Mouse (Mus musculus) liver, embryonic 15.5 days (tissue): ENCODE data around the gene Abcc6. TPM values are rescaled to one million over a fixed set of nuclear protein-coding genes. Genes with fewer than 3 reads are reported as not detected.

ENCODE experiments used
- ATAC-seq: fragments of 200-750 bp; cut with Nextera tagmentation; 2 replicates; pipeline ENCODE4 v1.8.0; 2017; ENCODE audit warnings: moderate number of reproducible peaks, mild to moderate bottlenecking, moderate library complexity; ENCODE audit not compliant: insufficient read depth
- H3K27ac ChIP-seq: fragments of 300-500 bp; sonication (generic); replicated peaks from 2 replicates; pipeline ENCODE4 v1.5.1; 2015; ENCODE audit warnings: mild to moderate bottlenecking, inconsistent platforms
- H3K27me3 ChIP-seq: fragments of 300-500 bp; sonication (generic); 2 replicates; pipeline ENCODE4 v1.6.1; 2015; ENCODE audit warnings: mild to moderate bottlenecking, inconsistent platforms
- H3K36me3 ChIP-seq: fragments of 300-500 bp; sonication (generic); replicated peaks from 2 replicates; pipeline ENCODE4 v1.6.1; 2015; ENCODE audit warnings: moderate library complexity, mild to moderate bottlenecking, inconsistent platforms
- H3K4me1 ChIP-seq: fragments of 300-500 bp; sonication (generic); replicated peaks from 2 replicates; pipeline ENCODE4 v1.6.1; 2015; ENCODE audit warnings: inconsistent platforms
- H3K4me2 ChIP-seq: fragments of 300-500 bp; sonication (generic); 2 replicates; pipeline ENCODE4 v1.6.1; 2015; ENCODE audit warnings: moderate library complexity, mild to moderate bottlenecking, inconsistent platforms
- H3K4me3 ChIP-seq: fragments of 300-500 bp; sonication (generic); replicated peaks from 2 replicates; pipeline ENCODE4 v1.5.1; 2015; ENCODE audit warnings: mild to moderate bottlenecking, inconsistent platforms
- H3K9ac ChIP-seq: fragments of 300-500 bp; sonication (generic); 2 replicates; pipeline ENCODE4 v1.6.1; 2015; ENCODE audit warnings: moderate library complexity, mild to moderate bottlenecking, inconsistent platforms
- H3K9me3 ChIP-seq: fragments of 300-500 bp; sonication (generic); replicated peaks from 2 replicates; pipeline ENCODE4 v1.6.1; 2016; ENCODE audit warnings: inconsistent platforms
- WGBS: fragments of 180-500 bp; shearing (Covaris S2); methylation state at CpG from one replicate; pipeline ENCODE4 v1.1.7; 2015; ENCODE audit warnings: mixed read lengths; ENCODE audit not compliant: insufficient replicate concordance; 5-methylcytosine and 5-hydroxymethylcytosine counted together
- polyA plus RNA-seq: library from polyadenylated mRNA; unstranded; fragments of >200 nt; fragmentation: Nextera tagmentation; extraction: Ambion mirVana; gene quantifications from 2 replicates; pipeline ENCODE4 v1.2.1, GENCODE M21; 2015

The Abcc6 gene
- 11.4 and 16.7 TPM in 2 replicates for polyA plus RNA-seq

DNA sequence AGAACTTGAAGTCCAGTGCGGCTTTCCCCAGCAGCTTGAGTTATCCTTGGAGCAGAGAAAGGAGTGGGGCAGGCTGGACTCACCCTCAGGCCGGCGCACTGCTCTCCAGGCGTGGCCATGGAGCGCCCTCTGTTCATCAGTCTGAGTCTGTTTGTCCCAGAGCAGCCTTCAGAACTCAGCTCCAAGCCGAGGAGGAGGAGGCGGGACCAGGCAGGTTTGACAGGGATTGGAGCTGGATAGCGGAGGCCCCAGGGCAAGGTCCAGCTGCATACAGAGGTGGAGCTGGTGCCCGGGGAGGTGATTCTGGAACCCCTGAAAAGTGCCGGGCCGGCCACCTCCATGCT is at the start of gene Abcc6:
TSS of gene Abcc6 (minus strand) at position 158 of the 344 bp plus-strand sequence.
- 29% methylated on average over 11 of the region's 11 CpGs for WGBS
- Histone ChIP-seq H3K9ac (no peak within 1 kb of the TSS), H3K27ac (peak within 1 kb of the TSS; percentile 83)

DNA sequence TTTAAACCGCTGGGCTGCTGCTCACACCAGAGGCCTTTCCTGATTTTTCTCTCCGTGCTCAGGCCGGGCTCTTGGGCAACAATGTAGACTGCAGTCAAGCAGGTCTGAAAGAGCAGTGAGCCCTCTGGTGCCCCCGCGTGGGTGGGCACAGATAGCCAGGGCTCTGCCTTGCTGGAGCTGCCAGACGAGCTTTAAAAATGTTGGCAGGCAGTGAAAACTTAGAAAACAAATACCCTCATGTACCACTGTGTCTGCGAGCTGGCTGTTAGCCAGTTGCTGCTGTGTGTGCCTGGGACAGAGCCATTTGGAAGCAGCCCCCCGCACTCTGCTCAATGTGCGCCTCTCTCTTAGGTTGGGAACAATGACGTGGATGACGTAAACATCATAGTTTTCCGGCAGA is 47.6 kb upstream of the Abcc6 start:
- H3K4me1 ChIP-seq: no peaks in the 10 kb centered on the region
- H3K36me3 ChIP-seq: peaks cover 79% of the 10 kb centered on the region
- WGBS: 75% methylated on average over 12 of the region's 12 CpGs
- H3K9ac ChIP-seq: no peak overlapping the region
- H3K27ac ChIP-seq: no peak overlapping the region
- H3K4me2 ChIP-seq: no peak overlapping the region
- H3K4me3 ChIP-seq: no peak overlapping the region
- H3K27me3 ChIP-seq: no peaks in the 10 kb centered on the region
- H3K9me3 ChIP-seq: no peaks in the 10 kb centered on the region
- ATAC-seq: no peak

More for the DNA sequence above, at the start of gene Abcc6:
- Histone ChIP-seq H3K4me3 (peak within 1 kb of the TSS; percentile 28; the same call in 1 of the 2 replicates), H3K9me3 (no peaks in the 10 kb centered on the region), H3K4me1 (peaks cover 47% of the 10 kb centered on the region), H3K36me3 (no peaks in the 10 kb centered on the region), H3K27me3 (no peaks in the 10 kb centered on the region), H3K4me2 (peak within 1 kb of the TSS; percentile 41)
- peak; percentile 62 for ATAC-seq

DNA sequence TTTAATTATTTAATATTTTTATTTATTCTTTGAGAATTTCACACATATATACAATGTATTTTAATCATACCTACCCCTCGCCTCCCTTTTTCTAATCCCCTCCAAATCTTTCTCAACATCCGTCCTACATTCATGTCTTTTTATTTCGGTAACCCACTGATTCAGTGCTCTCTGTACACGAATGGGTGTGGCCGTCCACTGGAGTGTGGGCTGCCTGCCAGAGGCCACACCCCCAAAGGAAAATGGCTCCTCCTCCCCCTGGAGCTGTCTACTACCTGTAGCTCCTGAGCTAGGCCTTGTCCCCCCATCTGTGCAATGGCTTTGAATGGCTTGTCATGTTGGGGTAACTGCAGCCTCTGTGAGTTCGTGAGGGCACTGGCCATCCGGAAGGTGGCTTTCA is 46.7 kb upstream of the Abcc6 start:
- no peaks in the 10 kb centered on the region for H3K27me3 ChIP-seq
- no peak for ATAC-seq
- 64% methylated on average over 7 of the region's 7 CpGs for WGBS

GRCm38 (mm10) chr7:46068831-46069230 is 38.7 kb upstream of the Abcc6 start:
- no peaks in the 10 kb centered on the region for H3K9me3 ChIP-seq
- H3K9ac ChIP-seq: no peak overlapping the region
- 79% methylated on average over 8 of the region's 8 CpGs for WGBS
- H3K4me3 ChIP-seq: no peak overlapping the region
- ATAC-seq: no peak
- H3K27me3 ChIP-seq: no peaks in the 10 kb centered on the region
- H3K27ac ChIP-seq: no peak overlapping the region
- H3K4me1 ChIP-seq: no peaks in the 10 kb centered on the region
- H3K36me3 ChIP-seq: peaks cover 88% of the 10 kb centered on the region
- H3K4me2 ChIP-seq: no peak overlapping the region

More for the DNA sequence above, 46.7 kb upstream of the Abcc6 start:
- H3K4me3 ChIP-seq: no peak overlapping the region
- no peaks in the 10 kb centered on the region for H3K9me3 ChIP-seq
- H3K4me1 ChIP-seq: no peaks in the 10 kb centered on the region
- H3K36me3 ChIP-seq: peaks cover 79% of the 10 kb centered on the region
- no peak overlapping the region for H3K4me2 ChIP-seq
- H3K27ac ChIP-seq: no peak overlapping the region
- H3K9ac ChIP-seq: no peak overlapping the region

DNA sequence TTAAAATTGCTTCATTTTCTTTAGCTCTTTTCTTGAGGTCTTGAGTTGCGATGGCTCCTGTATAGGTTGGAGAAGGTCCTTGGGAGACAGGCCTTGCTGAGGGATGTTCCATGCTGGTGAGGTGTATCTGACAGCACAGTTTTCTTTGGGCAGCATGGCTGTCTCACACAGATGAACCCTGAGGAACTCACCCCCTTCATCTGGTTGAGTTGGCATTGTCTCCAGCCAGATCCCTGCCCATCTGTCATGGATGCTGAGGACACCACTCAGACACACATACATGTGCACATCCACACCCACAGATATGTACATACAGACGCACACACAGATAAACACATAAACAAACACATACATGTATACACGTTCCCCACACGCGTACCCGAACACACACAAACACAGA is 33.2 kb upstream of the Abcc6 start:
- Histone ChIP-seq H3K4me3 (no peak overlapping the region), H3K4me2 (no peak overlapping the region), H3K27ac (no peak overlapping the region), H3K36me3 (peaks cover 78% of the 10 kb centered on the region), H3K9ac (no peak overlapping the region), H3K4me1 (no peaks in the 10 kb centered on the region), H3K9me3 (no peaks in the 10 kb centered on the region), H3K27me3 (no peaks in the 10 kb centered on the region)
- 81% methylated on average over 6 of the region's 6 CpGs for WGBS
- no peak for ATAC-seq

- no peak for ATAC-seq
Observed at GRCm38 (mm10) chr7:46061614-46062013, 31.5 kb upstream of the Abcc6 start.

GRCm38 (mm10) chr7:46060688-46061087 is 30.6 kb upstream of the Abcc6 start:
- Histone ChIP-seq H3K9me3 (no peaks in the 10 kb centered on the region), H3K27me3 (no peaks in the 10 kb centered on the region), H3K4me2 (no peak overlapping the region), H3K27ac (no peak overlapping the region), H3K4me3 (no peak overlapping the region), H3K4me1 (no peaks in the 10 kb centered on the region), H3K36me3 (peaks cover 76% of the 10 kb centered on the region), H3K9ac (no peak overlapping the region)
- 75% methylated on average over 8 of the region's 8 CpGs for WGBS
- no peak for ATAC-seq

More at GRCm38 (mm10) chr7:46061614-46062013, 31.5 kb upstream of the Abcc6 start:
- no peaks in the 10 kb centered on the region for H3K9me3 ChIP-seq
- H3K9ac ChIP-seq: no peak overlapping the region
- peaks cover 78% of the 10 kb centered on the region for H3K36me3 ChIP-seq
- H3K27me3 ChIP-seq: no peaks in the 10 kb centered on the region
- no peaks in the 10 kb centered on the region for H3K4me1 ChIP-seq
- H3K4me2 ChIP-seq: no peak overlapping the region
- H3K4me3 ChIP-seq: no peak overlapping the region
- WGBS: 86% methylated on average over 16 of the region's 16 CpGs
- no peak overlapping the region for H3K27ac ChIP-seq

DNA sequence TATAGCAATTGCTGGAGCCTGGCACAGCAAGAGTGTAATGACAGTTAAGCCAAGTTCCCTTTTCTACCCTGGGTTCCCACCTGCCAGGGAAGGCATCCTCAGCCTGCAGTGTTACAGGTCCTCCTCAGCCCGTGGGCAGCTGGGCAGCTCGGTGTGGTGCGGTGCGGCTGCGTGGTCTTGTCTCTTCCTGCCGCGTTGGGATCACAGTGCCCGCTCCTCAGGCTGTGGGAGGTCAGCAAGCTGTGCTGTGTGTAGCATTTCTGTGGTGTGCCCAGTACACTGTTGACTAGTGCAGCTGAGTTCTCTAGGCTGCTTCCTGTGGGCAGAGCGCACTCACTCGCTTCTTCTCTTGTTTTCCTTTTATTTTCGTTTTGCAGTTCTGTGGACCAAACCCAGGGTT is 28.8 kb upstream of the Abcc6 start:
- 0 out of 2 replicates have a peak overlapping the region, but pooled peaks have one; percentile 24 for H3K27ac ChIP-seq
- no peak overlapping the region for H3K9ac ChIP-seq
- no peak overlapping the region for H3K4me3 ChIP-seq
- no peak overlapping the region for H3K4me2 ChIP-seq
- H3K36me3 ChIP-seq: peaks cover 87% of the 10 kb centered on the region
- H3K27me3 ChIP-seq: no peaks in the 10 kb centered on the region
- ATAC-seq: no peak
- no peaks in the 10 kb centered on the region for H3K4me1 ChIP-seq
- H3K9me3 ChIP-seq: no peaks in the 10 kb centered on the region
- WGBS: 75% methylated on average over 11 of the region's 11 CpGs

DNA sequence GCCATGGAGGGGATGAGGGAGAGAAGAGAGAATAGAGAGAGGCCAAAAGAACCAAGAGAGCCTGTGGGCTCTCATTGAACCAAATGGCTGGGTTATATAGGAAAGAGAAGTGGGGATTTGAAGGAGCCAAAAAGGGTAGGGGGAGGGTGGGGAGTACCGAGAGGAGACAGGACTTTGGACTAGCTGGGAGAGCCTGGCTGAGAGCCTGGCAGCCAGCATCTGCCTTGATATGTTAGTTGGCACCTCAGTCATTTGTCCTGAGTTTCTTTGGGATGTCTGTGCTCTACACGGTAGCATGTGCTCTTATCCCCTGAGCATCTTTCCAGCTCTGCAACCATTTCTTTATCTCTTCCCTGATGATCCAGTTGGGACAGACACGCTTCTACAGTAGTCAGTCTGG is 23.5 kb upstream of the Abcc6 start:
- H3K36me3 ChIP-seq: peaks cover 77% of the 10 kb centered on the region
- H3K4me3 ChIP-seq: no peak overlapping the region

DNA sequence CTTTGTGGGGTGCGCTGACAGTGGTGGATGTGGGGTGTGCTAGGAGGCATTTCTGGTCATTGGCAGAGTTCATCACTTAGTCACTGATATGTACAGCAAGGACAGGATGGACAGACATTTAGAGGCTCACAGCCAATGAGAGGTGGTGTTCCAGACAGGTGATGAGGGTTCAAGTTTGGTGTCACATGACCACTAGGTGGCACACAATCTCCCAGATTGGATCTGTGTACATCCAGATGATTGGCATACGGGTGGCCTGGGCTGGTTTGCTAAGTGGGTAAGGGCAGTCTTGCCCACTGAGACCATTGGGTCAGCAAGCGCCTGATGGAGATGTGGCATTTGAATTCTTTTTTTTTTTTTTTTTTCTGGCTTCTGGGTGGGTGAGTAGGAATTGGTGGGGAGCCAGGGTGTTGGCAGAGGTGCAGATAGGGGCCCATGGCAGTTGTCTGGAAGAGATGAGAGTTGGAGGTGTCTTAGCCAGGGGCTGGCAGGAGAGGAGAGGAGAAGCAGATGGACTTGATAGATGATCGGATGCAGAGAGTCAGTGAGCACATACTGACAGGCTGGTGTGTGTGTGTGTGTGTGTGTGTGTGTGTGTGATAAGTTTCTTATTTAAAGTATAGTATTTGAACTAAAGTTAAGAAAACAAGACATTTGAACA is 22.2 kb upstream of the Abcc6 start:
- WGBS: 73% methylated on average over 4 of the region's 4 CpGs
- Histone ChIP-seq H3K27me3 (no peaks in the 10 kb centered on the region), H3K9ac (no peak overlapping the region), H3K4me3 (no peak overlapping the region), H3K4me2 (no peak overlapping the region), H3K9me3 (no peaks in the 10 kb centered on the region), H3K4me1 (no peaks in the 10 kb centered on the region), H3K27ac (no peak overlapping the region), H3K36me3 (peaks cover 78% of the 10 kb centered on the region)
- ATAC-seq: no peak

More for the DNA sequence above, 23.5 kb upstream of the Abcc6 start:
- ATAC-seq: no peak
- WGBS: 76% methylated on average over 3 of the region's 3 CpGs
- H3K9me3 ChIP-seq: no peaks in the 10 kb centered on the region
- H3K27ac ChIP-seq: no peak overlapping the region
- no peaks in the 10 kb centered on the region for H3K4me1 ChIP-seq
- no peaks in the 10 kb centered on the region for H3K27me3 ChIP-seq
- no peak overlapping the region for H3K9ac ChIP-seq
- H3K4me2 ChIP-seq: no peak overlapping the region

DNA sequence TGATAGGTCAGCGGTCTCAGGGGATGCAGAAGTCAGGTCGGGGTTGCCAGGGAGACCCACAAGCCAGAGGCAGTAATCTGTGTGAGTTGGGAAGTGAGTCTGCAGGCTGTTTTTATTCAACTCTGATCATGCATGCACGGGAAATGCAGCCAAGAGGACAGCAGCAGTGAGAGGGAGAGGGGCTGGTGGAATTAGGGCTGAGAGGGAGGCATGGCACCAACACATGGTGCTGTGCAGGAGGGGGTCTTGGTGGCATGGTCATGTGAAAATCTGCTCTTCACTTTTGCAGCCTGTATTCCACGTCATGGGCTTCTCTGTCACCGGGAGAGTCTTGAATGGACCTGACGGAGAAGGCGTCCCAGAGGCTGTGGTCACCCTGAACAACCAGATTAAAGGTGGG is 19.9 kb upstream of the Abcc6 start:
- Histone ChIP-seq H3K27ac (no peak overlapping the region), H3K36me3 (peaks cover 77% of the 10 kb centered on the region)
- WGBS: 78% methylated on average over 7 of the region's 7 CpGs

More for the DNA sequence above, 19.9 kb upstream of the Abcc6 start:
- Histone ChIP-seq H3K27me3 (no peaks in the 10 kb centered on the region), H3K4me1 (no peaks in the 10 kb centered on the region), H3K9me3 (no peaks in the 10 kb centered on the region), H3K9ac (no peak overlapping the region), H3K4me3 (no peak overlapping the region), H3K4me2 (no peak overlapping the region)
- no peak for ATAC-seq
